Mouse (Mus musculus) heart, embryonic 10.5 days (tissue): ENCODE results near the gene Fnip1. TPM values are rescaled to one million over a fixed set of nuclear protein-coding genes. Genes with fewer than 3 reads are reported as not detected.
"Not testable (repeated sequence)": the region's sequence is repeated elsewhere in the genome, so short reads cannot be mapped to it uniquely, and the experiment has no call there.

Source experiments
- DNase-seq: peaks from one replicate; pipeline ENCODE4 v3.0.0-alpha.2; 2017; ENCODE audit warnings: low spot score
- H3K27ac ChIP-seq: fragments of 300-500 bp; sonication (generic); 2 replicates; pipeline ENCODE4 v1.5.1; 2016; ENCODE audit warnings: mild to moderate bottlenecking
- H3K27me3 ChIP-seq: fragments of 300-500 bp; sonication (generic); 2 replicates; pipeline ENCODE4 v1.6.1; 2016; ENCODE audit warnings: mild to moderate bottlenecking; ENCODE audit not compliant: poor library complexity, insufficient read depth, severe bottlenecking
- H3K36me3 ChIP-seq: fragments of 300-500 bp; sonication (generic); 2 replicates; pipeline ENCODE4 v1.6.1; 2016; ENCODE audit warnings: mild to moderate bottlenecking, moderate library complexity
- H3K4me1 ChIP-seq: fragments of 300-500 bp; sonication (generic); 2 replicates; pipeline ENCODE4 v1.6.1; 2016; ENCODE audit warnings: mild to moderate bottlenecking
- H3K4me3 ChIP-seq: fragments of 300-500 bp; sonication (generic); 2 replicates; pipeline ENCODE4 v1.5.1; 2016; ENCODE audit warnings: mild to moderate bottlenecking, moderate library complexity
- H3K9me3 ChIP-seq: fragments of 300-500 bp; sonication (generic); 2 replicates; pipeline ENCODE4 v1.6.1; 2016; ENCODE audit warnings: mild to moderate bottlenecking, moderate library complexity
- WGBS: fragments of 180-500 bp; shearing (Covaris S2); methylation state at CpG from one replicate; pipeline ENCODE4 v1.1.7; 2016; 5-methylcytosine and 5-hydroxymethylcytosine counted together
- polyA plus RNA-seq: library from polyadenylated mRNA; unstranded; fragments of >200 nt; fragmentation: Nextera tagmentation; extraction: Ambion mirVana; gene quantifications from 2 replicates; pipeline ENCODE4 v1.2.1, GENCODE M21; 2016

The Fnip1 gene
- 7.4 and 8.1 TPM in 2 replicates for polyA plus RNA-seq

- Histone ChIP-seq H3K9me3 (no peaks in the 10 kb centered on the region), H3K4me3 (peak within 1 kb of the TSS; percentile 88), H3K27me3 (no peaks in the 10 kb centered on the region), H3K36me3 (no peaks in the 10 kb centered on the region), H3K27ac (peak within 1 kb of the TSS; percentile 97), H3K4me1 (peaks cover 10% of the 10 kb centered on the region; the same call in 1 of the 2 replicates)
- 0% methylated on average over 46 of the region's 47 CpGs for WGBS
- DNase-seq, result peak; percentile 98
Observed at GRCm38 (mm10) chr11:54437823-54438337, at the start of gene Fnip1. TSS of gene Fnip1 (plus strand) at chr11:54438199.

DNA sequence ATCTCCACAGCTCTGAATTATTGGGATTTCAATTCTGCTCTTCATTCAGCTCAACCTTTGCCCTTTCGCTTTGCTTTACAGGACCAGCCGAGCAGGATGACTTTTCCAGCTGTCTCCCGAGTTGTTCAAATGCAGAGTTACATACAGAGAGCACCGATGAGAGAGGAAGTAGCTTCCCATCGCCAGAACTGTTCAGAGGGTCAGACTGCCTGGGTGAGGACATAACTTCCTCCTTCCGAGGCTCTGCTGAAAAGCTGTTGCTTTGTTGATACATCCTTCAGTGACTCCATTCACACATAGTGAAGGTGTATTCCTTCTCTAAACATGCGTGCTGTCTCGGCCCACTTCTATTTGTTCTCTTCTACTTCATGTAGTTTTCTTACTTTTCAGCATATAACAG lies 47.6 kb upstream of the Fnip1 start:
- H3K27ac ChIP-seq, result no peak overlapping the region
- WGBS, result 72% methylated on average over 8 of the region's 8 CpGs
- H3K27me3 ChIP-seq, result no peaks in the 10 kb centered on the region
- DNase-seq, result no peak
- H3K4me3 ChIP-seq, result no peak overlapping the region
- no peaks in the 10 kb centered on the region for H3K36me3 ChIP-seq
- H3K9me3 ChIP-seq, result no peaks in the 10 kb centered on the region
- H3K4me1 ChIP-seq, result no peaks in the 10 kb centered on the region

DNA sequence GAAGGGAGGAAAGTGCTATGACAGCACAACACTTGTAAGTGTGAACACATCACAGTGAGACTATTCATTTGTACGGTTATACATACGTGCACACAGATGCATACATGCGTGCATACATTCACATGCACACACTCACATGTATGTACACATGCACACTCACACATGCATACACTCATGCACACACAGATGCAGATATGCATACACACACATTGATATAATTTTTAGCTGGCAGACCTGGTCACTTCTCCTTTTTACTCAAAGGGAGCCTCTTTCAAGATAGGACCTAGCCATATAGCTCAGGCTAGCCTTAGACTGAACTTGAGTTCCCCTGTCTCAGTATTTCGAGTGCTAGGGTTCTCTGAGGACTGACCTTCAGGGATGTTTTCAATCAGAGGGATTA lies 46.7 kb upstream of the Fnip1 start:
- Histone ChIP-seq H3K9me3 (no peaks in the 10 kb centered on the region), H3K4me1 (no peaks in the 10 kb centered on the region), H3K27ac (no peak overlapping the region), H3K27me3 (no peaks in the 10 kb centered on the region), H3K4me3 (no peak overlapping the region), H3K36me3 (no peaks in the 10 kb centered on the region)
- 84% methylated on average over 4 of the region's 4 CpGs for WGBS
- no peak for DNase-seq

DNA sequence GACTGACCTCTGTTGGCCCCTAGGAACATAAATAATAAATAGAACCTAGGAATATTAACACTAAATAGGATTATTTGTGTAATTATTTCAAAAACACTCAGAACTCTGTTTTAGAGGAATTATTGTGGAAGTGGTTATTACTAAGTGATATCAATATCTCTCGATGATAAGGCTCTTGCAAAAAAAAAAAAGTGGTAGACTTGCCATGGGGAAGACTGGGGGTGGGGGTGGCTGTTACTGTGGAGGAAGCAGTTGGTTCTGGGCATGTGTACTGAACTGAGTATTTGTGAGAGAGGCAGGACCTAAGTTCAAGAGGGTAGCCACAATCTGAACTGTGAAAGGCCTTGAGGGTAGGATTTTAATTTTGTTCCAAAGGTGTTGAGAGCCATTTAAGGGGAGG lies 41.3 kb upstream of the Fnip1 start:
- DNase-seq, result no peak
- WGBS, result 72% methylated on average over 1 of the region's 1 CpGs

GRCm38 (mm10) chr11:54398058-54398457 lies 39.9 kb upstream of the Fnip1 start:
- no peaks in the 10 kb centered on the region for H3K27me3 ChIP-seq
- no peaks in the 10 kb centered on the region for H3K9me3 ChIP-seq
- no peaks in the 10 kb centered on the region for H3K4me1 ChIP-seq
- no peak for DNase-seq
- H3K36me3 ChIP-seq, result no peaks in the 10 kb centered on the region
- H3K27ac ChIP-seq, result no peak overlapping the region
- WGBS, result 69% methylated on average over 4 of the region's 4 CpGs
- no peak overlapping the region for H3K4me3 ChIP-seq

More for the DNA sequence above, 41.3 kb upstream of the Fnip1 start:
- Histone ChIP-seq H3K36me3 (no peaks in the 10 kb centered on the region), H3K4me3 (no peak overlapping the region), H3K9me3 (no peaks in the 10 kb centered on the region), H3K4me1 (no peaks in the 10 kb centered on the region), H3K27me3 (no peaks in the 10 kb centered on the region), H3K27ac (no peak overlapping the region)

DNA sequence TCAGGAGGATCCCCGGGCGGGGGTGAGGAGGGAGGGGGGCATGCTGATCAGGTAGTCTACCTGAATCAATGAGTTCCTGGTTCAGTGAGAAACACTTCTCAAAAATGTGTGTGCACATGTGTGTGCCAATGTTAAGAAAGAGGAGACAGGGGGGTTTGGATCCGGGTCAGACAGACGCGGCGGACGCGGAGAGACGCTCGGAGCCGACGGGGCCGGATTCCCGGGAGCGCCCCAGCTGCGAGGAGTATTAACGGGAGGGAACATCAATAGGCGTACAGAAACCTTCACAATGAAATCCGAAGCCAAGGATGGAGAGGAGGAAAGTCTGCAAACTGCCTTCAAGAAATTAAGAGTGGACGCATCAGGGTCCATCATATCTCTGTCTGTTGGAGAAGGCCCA lies 37.2 kb upstream of the Fnip1 start:
- not testable (repeated sequence) for H3K27me3 ChIP-seq, H3K9me3 ChIP-seq, H3K4me3 ChIP-seq, H3K36me3 ChIP-seq, DNase-seq, H3K4me1 ChIP-seq, H3K27ac ChIP-seq
- 90% methylated on average over 20 of the region's 20 CpGs for WGBS

DNA sequence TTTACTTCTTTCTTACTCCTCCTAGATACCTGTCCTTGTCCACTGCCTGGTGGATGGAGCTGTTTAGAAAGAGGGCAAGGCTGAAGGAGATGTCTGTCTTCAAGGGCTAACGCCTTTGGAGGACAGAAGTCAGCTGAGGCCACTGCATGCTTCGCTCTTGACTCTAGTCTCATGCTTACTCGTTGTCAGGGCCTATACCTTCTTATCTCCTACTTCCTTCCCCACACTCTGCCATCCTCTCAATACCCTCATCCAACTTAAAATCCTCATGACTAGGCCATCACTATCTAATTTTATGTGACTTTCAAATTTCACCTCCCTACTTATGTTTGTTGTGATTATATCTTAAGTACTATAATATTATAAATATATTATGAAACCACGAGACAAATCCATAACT lies 33.1 kb upstream of the Fnip1 start:
- no peak overlapping the region for H3K4me3 ChIP-seq
- 73% methylated on average over 4 of the region's 4 CpGs for WGBS
- no peak for DNase-seq
- H3K27me3 ChIP-seq, result no peaks in the 10 kb centered on the region
- H3K27ac ChIP-seq, result no peak overlapping the region
- H3K36me3 ChIP-seq, result no peaks in the 10 kb centered on the region
- H3K4me1 ChIP-seq, result no peaks in the 10 kb centered on the region
- no peaks in the 10 kb centered on the region for H3K9me3 ChIP-seq

GRCm38 (mm10) chr11:54406930-54407546 lies 31.0 kb upstream of the Fnip1 start:
- no peak overlapping the region for H3K27ac ChIP-seq
- no peaks in the 10 kb centered on the region for H3K4me1 ChIP-seq
- WGBS, result 70% methylated on average over 4 of the region's 4 CpGs
- H3K36me3 ChIP-seq, result no peaks in the 10 kb centered on the region
- no peak overlapping the region for H3K4me3 ChIP-seq
- H3K9me3 ChIP-seq, result no peaks in the 10 kb centered on the region
- DNase-seq, result no peak
- H3K27me3 ChIP-seq, result no peaks in the 10 kb centered on the region

DNA sequence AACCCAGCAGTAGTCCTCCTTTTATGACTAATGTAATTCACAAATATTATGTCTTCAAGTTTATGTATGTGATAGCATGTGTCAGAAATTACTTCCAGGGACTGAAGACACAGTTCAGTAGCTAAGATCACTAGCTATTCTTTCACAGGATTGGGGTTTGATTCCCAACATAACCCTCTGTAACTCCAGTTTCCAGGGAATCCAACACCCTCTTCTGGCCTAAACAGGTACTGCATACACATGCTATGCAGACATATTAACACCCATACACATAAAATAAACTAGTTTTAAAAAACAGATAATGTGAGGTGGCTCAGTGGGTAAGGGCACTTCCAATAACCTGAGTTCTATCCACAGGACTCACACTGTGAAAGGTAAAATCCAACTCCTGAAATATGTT lies 27.4 kb upstream of the Fnip1 start:
- H3K27ac ChIP-seq, result no peak overlapping the region
- no peaks in the 10 kb centered on the region for H3K27me3 ChIP-seq
- H3K36me3 ChIP-seq, result no peaks in the 10 kb centered on the region
- H3K4me3 ChIP-seq, result no peak overlapping the region
- no peaks in the 10 kb centered on the region for H3K9me3 ChIP-seq
- DNase-seq, result no peak
- peaks cover 4% of the 10 kb centered on the region; the same call in 1 of the 2 replicates for H3K4me1 ChIP-seq

DNA sequence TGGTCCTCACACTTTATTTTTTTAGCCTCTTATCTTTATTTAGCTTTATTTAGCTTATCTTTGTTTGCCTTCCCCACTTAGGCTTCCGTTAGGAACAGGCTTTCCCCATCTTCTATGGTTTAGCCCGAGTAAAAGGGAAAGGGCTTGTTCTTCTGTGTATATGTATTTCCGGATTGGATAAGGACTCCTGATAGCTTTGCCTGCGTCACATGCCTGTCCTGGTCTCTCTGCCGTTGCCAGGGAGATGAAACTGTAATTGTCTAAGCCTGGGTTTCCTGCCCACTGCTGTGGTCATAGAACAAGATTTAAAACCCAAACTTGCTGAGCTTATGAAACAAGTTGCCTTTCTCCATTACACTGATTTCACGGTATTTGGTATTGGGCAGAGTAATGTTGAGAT lies 25.0 kb upstream of the Fnip1 start:
- Histone ChIP-seq H3K9me3 (no peaks in the 10 kb centered on the region), H3K27me3 (no peaks in the 10 kb centered on the region), H3K4me3 (no peak overlapping the region), H3K27ac (no peak overlapping the region), H3K4me1 (peaks cover 4% of the 10 kb centered on the region; the same call in 1 of the 2 replicates), H3K36me3 (no peaks in the 10 kb centered on the region)
- peak; percentile 83 for DNase-seq
- 17% methylated on average over 6 of the region's 6 CpGs for whole genome bisulfite sequencing

GRCm38 (mm10) chr11:54423007-54423406 lies 15.0 kb upstream of the Fnip1 start:
- 62% methylated on average over 4 of the region's 4 CpGs for WGBS

DNA sequence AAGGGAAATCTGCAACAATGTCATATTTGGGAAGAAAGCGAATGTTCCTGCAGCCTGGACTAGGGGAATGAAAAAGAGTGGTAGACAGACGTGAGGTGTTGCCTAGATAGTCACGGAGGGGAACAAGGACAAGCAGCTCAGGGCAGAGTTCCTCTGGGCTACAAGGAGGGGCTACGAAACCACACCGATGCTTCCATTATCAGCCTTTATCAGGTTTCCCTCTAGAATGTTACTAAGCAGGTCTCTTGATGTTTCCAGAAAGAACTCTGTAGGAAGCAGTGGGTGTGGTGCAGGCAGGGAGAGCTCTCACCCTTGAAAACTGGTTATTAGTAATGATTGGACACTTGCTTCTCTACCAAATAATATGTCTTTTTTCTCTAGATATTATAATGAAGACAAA lies 11.7 kb upstream of the Fnip1 start:
- Histone ChIP-seq H3K27me3 (no peaks in the 10 kb centered on the region), H3K4me1 (no peaks in the 10 kb centered on the region), H3K36me3 (no peaks in the 10 kb centered on the region), H3K4me3 (no peak overlapping the region), H3K27ac (no peak overlapping the region), H3K9me3 (no peaks in the 10 kb centered on the region)
- DNase-seq, result no peak
- WGBS, result 38% methylated on average over 5 of the region's 5 CpGs

More at GRCm38 (mm10) chr11:54423007-54423406, 15.0 kb upstream of the Fnip1 start:
- Histone ChIP-seq H3K4me3 (no peak overlapping the region), H3K27ac (no peak overlapping the region), H3K9me3 (no peaks in the 10 kb centered on the region), H3K27me3 (no peaks in the 10 kb centered on the region), H3K4me1 (no peaks in the 10 kb centered on the region), H3K36me3 (no peaks in the 10 kb centered on the region)
- DNase-seq, result no peak

DNA sequence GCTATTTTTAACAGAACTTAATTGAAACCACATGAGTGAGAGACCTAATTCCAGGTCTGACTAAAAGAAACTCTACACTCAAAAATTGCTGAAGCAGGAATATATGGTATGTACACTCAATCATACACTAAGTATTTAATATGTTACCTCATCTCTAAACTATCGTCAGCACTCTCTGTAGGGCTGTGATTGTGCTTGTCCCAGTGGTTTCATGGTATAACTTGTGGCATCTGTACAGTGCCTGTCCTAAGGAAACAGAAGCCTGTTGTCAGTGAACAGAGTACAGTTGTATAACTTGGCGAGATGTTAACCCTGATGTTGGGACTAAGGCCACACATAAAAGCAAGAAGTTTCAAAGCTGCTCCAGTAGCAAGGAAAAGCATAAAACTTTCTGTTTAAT lies 10.9 kb upstream of the Fnip1 start:
- Histone ChIP-seq H3K9me3 (no peaks in the 10 kb centered on the region), H3K4me1 (peaks cover 6% of the 10 kb centered on the region; the same call in 1 of the 2 replicates), H3K27me3 (no peaks in the 10 kb centered on the region), H3K27ac (no peak overlapping the region), H3K4me3 (no peak overlapping the region), H3K36me3 (no peaks in the 10 kb centered on the region)
- no peak for DNase-seq
- WGBS, result 68% methylated on average over 2 of the region's 2 CpGs
